8 mouse cellular contexts compared by ENCODE assay signal in the genomic region with DNA sequence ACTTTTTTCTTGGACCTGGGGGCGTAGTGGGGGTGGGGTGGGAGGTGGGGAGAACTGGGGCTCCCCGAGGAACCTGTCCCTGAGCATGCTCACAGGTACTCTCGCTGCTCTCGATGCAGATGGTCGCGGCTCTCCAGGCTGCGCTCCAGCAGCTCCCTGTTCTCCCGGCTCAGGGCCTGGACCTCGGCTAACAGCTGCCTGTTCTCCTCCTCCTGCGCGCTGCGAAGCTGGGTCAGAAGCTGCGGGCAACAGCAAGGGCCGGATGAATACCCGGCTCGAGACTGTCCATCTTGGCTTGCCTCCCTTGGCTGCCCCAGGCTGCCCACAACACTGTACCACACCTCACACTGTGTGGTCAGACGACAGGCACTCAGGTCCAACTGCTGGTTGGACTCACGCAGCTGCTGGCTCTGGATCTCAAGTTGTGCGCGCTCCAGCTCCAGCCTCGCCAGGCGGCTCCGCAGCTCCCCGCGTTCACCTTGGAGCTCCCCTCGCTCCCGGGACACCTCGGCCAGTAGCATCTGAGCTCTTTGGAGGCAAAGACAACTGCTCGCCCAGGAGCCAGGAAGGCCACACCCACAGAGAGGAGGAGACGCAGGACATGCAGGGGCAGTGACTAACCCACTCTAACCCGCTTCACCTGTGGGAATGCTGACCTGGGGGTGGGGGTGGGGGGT. TPM values are rescaled to one million over a fixed set of nuclear protein-coding genes. Genes with fewer than 3 reads are reported as not detected.
DNase-seq lines count a peak whose midpoint lies in the region; ATAC-seq and TF ChIP-seq lines count a peak whose summit lies in the region.

No protein-coding gene starts in this region.

- H3K4me3 ChIP-seq in heart, embryonic 15.5 days, result peak overlapping the region; percentile 30
- peak overlapping the region; percentile 10; the same call in 1 of the 2 replicates for H3K4me3 ChIP-seq in limb, embryonic 15.5 days

- 12% methylated on average over 31 of the region's 31 CpGs for WGBS in heart, embryonic 15.5 days
- WGBS in limb, embryonic 15.5 days, result 5% methylated on average over 31 of the region's 31 CpGs

- no peaks in the 10 kb centered on the region for H3K36me3 ChIP-seq in heart, embryonic 15.5 days
- no peaks in the 10 kb centered on the region for H3K36me3 ChIP-seq in limb, embryonic 15.5 days

- no peaks in the 10 kb centered on the region for H3K9me3 ChIP-seq in heart, embryonic 15.5 days (replicated peaks)
- H3K9me3 ChIP-seq in limb, embryonic 15.5 days, result no peaks in the 10 kb centered on the region

- no peak for ATAC-seq in heart, embryonic 15.5 days (replicated peaks; ENCODE audit: insufficient number of reproducible peaks, insufficient read depth, low FRiP score, low read depth)
- ATAC-seq in limb, embryonic 15.5 days (ENCODE audit: insufficient number of reproducible peaks, low FRiP score, low TSS enrichment, low read depth), result no peak

- H3K4me1 ChIP-seq in heart, embryonic 15.5 days (replicated peaks), result peaks cover 8% of the 10 kb centered on the region
- H3K4me1 ChIP-seq in limb, embryonic 15.5 days, result peaks cover 18% of the 10 kb centered on the region

- peak overlapping the region; percentile 59 for H3K4me2 ChIP-seq in heart, embryonic 15.5 days
- H3K4me2 ChIP-seq in limb, embryonic 15.5 days, result peak overlapping the region; percentile 42

- peak; percentile 25 for DNase-seq in embryo, embryonic 10 days (ENCODE audit: low spot score)
- no peak for DNase-seq in embryo, embryonic 10.5 days (ENCODE audit: low spot score)
- peak; percentile 7 for DNase-seq in brain, embryonic 14.5 days (ENCODE audit: low read depth)
- DNase-seq in thymus, postnatal 14 days, result no peak
- DNase-seq in thymus, postnatal 4 days, result no peak
- DNase-seq in right cerebral cortex, postnatal 14 days, result no peak

- no peak for TF ChIP-seq CTCF in brain, embryonic 14.5 days (IDR thresholded peaks at IDR 0.05; ENCODE audit: borderline replicate concordance, extremely low read depth, insufficient read depth, insufficient read length)

- TF ChIP-seq POLR2A in brain, embryonic 14.5 days (IDR thresholded peaks at IDR 0.05; ENCODE audit: borderline replicate concordance, extremely low read depth, insufficient read depth, insufficient read length, poor library complexity, severe bottlenecking), result no peak

- H3K27ac ChIP-seq in heart, embryonic 15.5 days, result no peak overlapping the region
- no peak overlapping the region for H3K27ac ChIP-seq in limb, embryonic 15.5 days

- no peak overlapping the region for H3K9ac ChIP-seq in heart, embryonic 15.5 days
- no peak overlapping the region for H3K9ac ChIP-seq in limb, embryonic 15.5 days

- peaks cover 70% of the 10 kb centered on the region for H3K27me3 ChIP-seq in heart, embryonic 15.5 days
- peaks cover 72% of the 10 kb centered on the region for H3K27me3 ChIP-seq in limb, embryonic 15.5 days

RNA-seq across cellular contexts. Expression of gene Rps6ka4, which starts 7.5 kb away (rescaled TPM):
- polyA plus RNA-seq in brain, embryonic 14.5 days (2012; rRNA removed), result 6.0 and 7.3 TPM in 2 replicates
- polyA plus RNA-seq in heart, embryonic 15.5 days (2015; fragmentation: Nextera tagmentation; extraction: Ambion mirVana), result 15.3 and 20.4 TPM in 2 replicates
- polyA plus RNA-seq in limb, embryonic 15.5 days (2015; fragmentation: Nextera tagmentation; extraction: Ambion mirVana), result 33.5 and 36.1 TPM in 2 replicates

RNA-seq across cellular contexts. Expression of gene Ccdc88b, which starts 10.0 kb away (rescaled TPM):
- 0.48 and 0.83 TPM in 2 replicates for polyA plus RNA-seq in brain, embryonic 14.5 days (2012; rRNA removed)
- polyA plus RNA-seq in heart, embryonic 15.5 days (2015; fragmentation: Nextera tagmentation; extraction: Ambion mirVana), result 0.68 and 1.3 TPM in 2 replicates
- 1.2 and 1.7 TPM in 2 replicates for polyA plus RNA-seq in limb, embryonic 15.5 days (2015; fragmentation: Nextera tagmentation; extraction: Ambion mirVana)

Comparison
In these comparisons a context has a peak if more than half of its experiments do, and no peak if none do; other contexts are left out.
1. DNase-seq: peak in embryo, embryonic 10 days (single experiment) and brain, embryonic 14.5 days (single experiment); none in embryo, embryonic 10.5 days (single experiment), thymus, postnatal 14 days (single experiment), thymus, postnatal 4 days (single experiment) and right cerebral cortex, postnatal 14 days (single experiment).